In genomic region chr5:113986182-113986961, GRCm38 (mm10) we compare ENCODE assay signal across 8 mouse cellular contexts. TPM values are rescaled to one million over a fixed set of nuclear protein-coding genes. Genes with fewer than 3 reads are reported as not detected.
DNase-seq lines count a peak whose midpoint lies in the region; ATAC-seq and TF ChIP-seq lines count a peak whose summit lies in the region.

No protein-coding gene starts in this region.

- H3K4me2 ChIP-seq in forebrain, embryonic 11.5 days (ENCODE audit: low read depth, low read length, severe bottlenecking) = no peak overlapping the region
- H3K4me2 ChIP-seq in embryonic facial prominence, embryonic 11.5 days (ENCODE audit: low read depth, low read length) = no peak overlapping the region

- H3K27me3 ChIP-seq in forebrain, embryonic 10.5 days (ENCODE audit: poor library complexity, severe bottlenecking) = no peaks in the 10 kb centered on the region
- no peaks in the 10 kb centered on the region for H3K27me3 ChIP-seq in forebrain, embryonic 11.5 days (ENCODE audit: control insufficient read depth, insufficient read depth, low read length)
- no peaks in the 10 kb centered on the region for H3K27me3 ChIP-seq in embryonic facial prominence, embryonic 11.5 days (ENCODE audit: control insufficient read depth, insufficient read depth, low read length)
- H3K27me3 ChIP-seq in small intestine, adult 2 months (ENCODE audit: control insufficient read depth, insufficient read depth, low read length) = no peaks in the 10 kb centered on the region

- no peak overlapping the region for H3K9ac ChIP-seq in forebrain, embryonic 11.5 days (ENCODE audit: low read length)
- 0 out of 2 replicates have a peak overlapping the region, but pooled peaks have one; percentile 2 for H3K9ac ChIP-seq in embryonic facial prominence, embryonic 11.5 days (replicated peaks; ENCODE audit: low read length)

- no peak for DNase-seq in forebrain, embryonic 10.5 days (ENCODE audit: extremely low spot score, low spot score)
- no peak for DNase-seq in forebrain, embryonic 11.5 days (ENCODE audit: low spot score)
- no peak for DNase-seq in embryonic facial prominence, embryonic 11.5 days (ENCODE audit: low spot score)
- peak; percentile 74 to 78 for DNase-seq in heart, postnatal 14 days
- DNase-seq in liver = peak; percentile 62
- no peak for DNase-seq in thymus, postnatal 14 days
- no peak for DNase-seq in left cerebral cortex, postnatal 4 days

- H3K4me3 ChIP-seq in forebrain, embryonic 10.5 days = no peak overlapping the region
- H3K4me3 ChIP-seq in forebrain, embryonic 11.5 days (ENCODE audit: low read depth, low read length) = no peak overlapping the region
- H3K4me3 ChIP-seq in embryonic facial prominence, embryonic 11.5 days (ENCODE audit: low read depth, low read length) = no peak overlapping the region
- H3K4me3 ChIP-seq in small intestine, adult 2 months (ENCODE audit: low read depth, low read length) = no peak overlapping the region

- no peak for ATAC-seq in forebrain, embryonic 11.5 days (replicated peaks; ENCODE audit: low FRiP score)
- ATAC-seq in embryonic facial prominence, embryonic 11.5 days (replicated peaks; ENCODE audit: insufficient number of reproducible peaks, low FRiP score, low TSS enrichment, low read depth) = no peak

- intact Hi-C loops in heart, postnatal 14 days (cut with DNase I) = no loop called here
- intact Hi-C loops in left cerebral cortex, postnatal 4 days (cut with DNase I) = no loop called here

- no peak for TF ChIP-seq POLR2A in small intestine, adult 2 months (IDR thresholded peaks at IDR 0.05; ENCODE audit: low read depth, low read length)

- peak overlapping the region; percentile 53 for H3K27ac ChIP-seq in forebrain, embryonic 10.5 days
- no peak overlapping the region for H3K27ac ChIP-seq in forebrain, embryonic 11.5 days (ENCODE audit: low read depth, low read length)
- H3K27ac ChIP-seq in embryonic facial prominence, embryonic 11.5 days (replicated peaks; ENCODE audit: low read depth, low read length) = no peak overlapping the region
- H3K27ac ChIP-seq in small intestine, adult 2 months (ENCODE audit: insufficient read depth, low read depth, low read length) = peak overlapping the region; percentile 81

- peak; percentile 17; the same call in 1 of the 2 replicates for TF ChIP-seq CTCF in small intestine, adult 2 months (IDR thresholded peaks at IDR 0.05; ENCODE audit: extremely low read depth, insufficient read length, insufficient replicate concordance, low read depth, low read length)

- peaks cover 46% of the 10 kb centered on the region for H3K4me1 ChIP-seq in forebrain, embryonic 10.5 days
- no peaks in the 10 kb centered on the region; the same call in 1 of the 2 replicates for H3K4me1 ChIP-seq in forebrain, embryonic 11.5 days (replicated peaks; ENCODE audit: control insufficient read depth, insufficient read depth, low read length)
- peaks cover 5% of the 10 kb centered on the region for H3K4me1 ChIP-seq in embryonic facial prominence, embryonic 11.5 days (ENCODE audit: control insufficient read depth, insufficient read depth, low read length)
- peaks cover 29% of the 10 kb centered on the region for H3K4me1 ChIP-seq in small intestine, adult 2 months (ENCODE audit: control insufficient read depth, insufficient read depth, insufficient read length, low read length)

- peaks cover 64% of the 10 kb centered on the region for H3K36me3 ChIP-seq in forebrain, embryonic 10.5 days (replicated peaks)
- H3K36me3 ChIP-seq in forebrain, embryonic 11.5 days (ENCODE audit: control insufficient read depth, insufficient read depth, low read length) = no peaks in the 10 kb centered on the region; the same call in 1 of the 2 replicates
- H3K36me3 ChIP-seq in embryonic facial prominence, embryonic 11.5 days (replicated peaks; ENCODE audit: control insufficient read depth, insufficient read depth, low read depth, low read length) = no peaks in the 10 kb centered on the region; the same call in none of the 2 replicates
- peaks cover 1% of the 10 kb centered on the region; the same call in 1 of the 2 replicates for H3K36me3 ChIP-seq in small intestine, adult 2 months (ENCODE audit: control insufficient read depth, insufficient read depth, low read length)

- 52% methylated on average over 9 of the region's 9 CpGs for WGBS in forebrain, embryonic 10.5 days
- 68% methylated on average over 9 of the region's 9 CpGs for WGBS in forebrain, embryonic 11.5 days
- 37% methylated on average over 9 of the region's 9 CpGs for WGBS in embryonic facial prominence, embryonic 11.5 days
- 16% methylated on average over 9 of the region's 9 CpGs for WGBS in small intestine, adult 2 months

- no peaks in the 10 kb centered on the region for H3K9me3 ChIP-seq in forebrain, embryonic 10.5 days
- no peaks in the 10 kb centered on the region for H3K9me3 ChIP-seq in forebrain, embryonic 11.5 days (ENCODE audit: control insufficient read depth, low read length)
- H3K9me3 ChIP-seq in embryonic facial prominence, embryonic 11.5 days (replicated peaks; ENCODE audit: control insufficient read depth, low read length) = no peaks in the 10 kb centered on the region

RNA-seq across cellular contexts. Expression of gene Ssh1, which starts 7.3 kb away (rescaled TPM):
- polyA plus RNA-seq in forebrain, embryonic 10.5 days (2016; fragmentation: Nextera tagmentation; extraction: Ambion mirVana) = 13.9 and 17.5 TPM in 2 replicates
- polyA plus RNA-seq in forebrain, embryonic 11.5 days (2014; fragmentation: Nextera tagmentation; extraction: Ambion mirVana) = 25.7 and 28.7 TPM in 2 replicates
- polyA plus RNA-seq in embryonic facial prominence, embryonic 11.5 days (2014; fragmentation: Nextera tagmentation; extraction: Ambion mirVana) = 26.0 and 29.0 TPM in 2 replicates
- 10 to 100 TPM; 13.0 to 13.9 TPM for total RNA-seq in heart, postnatal 14 days (2021)
- polyA plus RNA-seq in small intestine, adult 2 months (2012; rRNA removed) = 6.7 and 11.3 TPM in 2 replicates
- 10 to 100 TPM; 36.1 to 36.9 TPM for total RNA-seq in left cerebral cortex, postnatal 4 days (2021)

RNA-seq across cellular contexts. Expression of gene Dao, which starts 17.1 kb away (rescaled TPM):
- polyA plus RNA-seq in forebrain, embryonic 10.5 days (2016; fragmentation: Nextera tagmentation; extraction: Ambion mirVana) = not detected in 2 replicates
- polyA plus RNA-seq in forebrain, embryonic 11.5 days (2014; fragmentation: Nextera tagmentation; extraction: Ambion mirVana) = not detected in 2 replicates
- polyA plus RNA-seq in embryonic facial prominence, embryonic 11.5 days (2014; fragmentation: Nextera tagmentation; extraction: Ambion mirVana) = not detected in 2 replicates
- total RNA-seq in heart, postnatal 14 days (2021) = not detected
- 11.9 and 16.8 TPM in 2 replicates for polyA plus RNA-seq in small intestine, adult 2 months (2012; rRNA removed)
- total RNA-seq in left cerebral cortex, postnatal 4 days (2021) = not detected

Comparison
In these comparisons a context has a peak if more than half of its experiments do, and no peak if none do; other contexts are left out.
1. H3K27ac ChIP-seq: peak in forebrain, embryonic 10.5 days (single experiment) and small intestine, adult 2 months (single experiment); none in forebrain, embryonic 11.5 days (single experiment) and embryonic facial prominence, embryonic 11.5 days (single experiment).
2. DNase-seq: peak in heart, postnatal 14 days (2 of 2) and liver (single experiment); none in forebrain, embryonic 10.5 days (single experiment), forebrain, embryonic 11.5 days (single experiment), embryonic facial prominence, embryonic 11.5 days (single experiment), thymus, postnatal 14 days (single experiment) and left cerebral cortex, postnatal 4 days (single experiment).
3. RNA of gene Dao, which starts 17.1 kb away (polyA plus RNA-seq): 11.9 to 16.8 TPM in small intestine, adult 2 months; not detected in forebrain, embryonic 10.5 days, not detected in forebrain, embryonic 11.5 days and not detected in embryonic facial prominence, embryonic 11.5 days; every median in the first group is over 10 times any median in the second.